Mouse (Mus musculus): ENCODE measurements around the gene Nme9.

The Nme9 gene

GRCm38 (mm10) chr9:99437031-99437764 lies 14.1 kb upstream of the Nme9 start, which contains the start of gene Mras:
Gene Mras (minus strand): TSS chr9:99437381.
- no peak for DNase-seq

- no peak for DNase-seq
These were observed 13.3 kb upstream of the Nme9 start for GRCm38 (mm10) chr9:99437781-99438565.

GRCm38 (mm10) chr9:99439064-99439463 lies 12.2 kb upstream of the Nme9 start:
- no peak for DNase-seq

- no peak for DNase-seq
These were observed 10.3 kb upstream of the Nme9 start for GRCm38 (mm10) chr9:99440941-99441340.

GRCm38 (mm10) chr9:99441647-99442433 lies 9.4 kb upstream of the Nme9 start:
- DNase-seq = no peak

GRCm38 (mm10) chr9:99444590-99445178 lies 6.6 kb upstream of the Nme9 start:
- no peak for DNase-seq

- no peak for DNase-seq
These were observed 5.0 kb upstream of the Nme9 start for GRCm38 (mm10) chr9:99446259-99446658.

- no peak for DNase-seq
These were observed 4.0 kb upstream of the Nme9 start for GRCm38 (mm10) chr9:99447323-99447722.

GRCm38 (mm10) chr9:99449886-99450647 lies 1.2 kb upstream of the Nme9 start:
- peak in 1 of 2 experiments; percentile 31 for DNase-seq

GRCm38 (mm10) chr9:99454211-99454610 lies 2.9 kb downstream of the Nme9 start:
- DNase-seq = no peak

- peak; percentile 30 to 71 for DNase-seq
These were observed 7.4 kb downstream of the Nme9 start for GRCm38 (mm10) chr9:99458529-99459208.

GRCm38 (mm10) chr9:99459730-99460129 lies 8.5 kb downstream of the Nme9 start:
- DNase-seq = no peak

- no peak for DNase-seq
These were observed 13.6 kb downstream of the Nme9 start for GRCm38 (mm10) chr9:99464876-99465275.

- DNase-seq = no peak
These were observed 17.3 kb downstream of the Nme9 start for GRCm38 (mm10) chr9:99468572-99468971.

GRCm38 (mm10) chr9:99469681-99470273 lies 18.5 kb downstream of the Nme9 start:
- peak in 1 of 2 experiments; percentile 14 for DNase-seq

- no peak for DNase-seq
These were observed 19.2 kb downstream of the Nme9 start for GRCm38 (mm10) chr9:99470347-99471092.

- no peak for DNase-seq
These were observed 20.1 kb downstream of the Nme9 start for GRCm38 (mm10) chr9:99471334-99471733.

GRCm38 (mm10) chr9:99479181-99479711 lies 28.0 kb downstream of the Nme9 start:
- DNase-seq = no peak

GRCm38 (mm10) chr9:99480764-99481163 lies 29.5 kb downstream of the Nme9 start:
- no peak for DNase-seq

- DNase-seq = no peak
These were observed 31.9 kb downstream of the Nme9 start for GRCm38 (mm10) chr9:99483191-99483590.

All from kidney, adult 8-10 months (tissue).